Mouse (Mus musculus) layer of hippocampus, adult 8-10 months (tissue): ENCODE results near the gene Tle4. TPM values are rescaled to one million over a fixed set of nuclear protein-coding genes. Genes with fewer than 3 reads are reported as not detected.
"Not testable (repeated sequence)": the region's sequence is repeated elsewhere in the genome, so short reads cannot be mapped to it uniquely, and the experiment has no call there.

ENCODE experiments used
- DNase-seq, 2 experiments: peaks; one replicate each; pipeline ENCODE4 v3.0.0; 2022; ENCODE audit warnings: low spot score in 2 of 2
- total RNA-seq, 4 experiments: library from RNA; stranded (reverse); gene quantifications; 2 replicates each; pipeline ENCODE4 v1.2.4; 2022

Tle4 gene
- 10 to 100 TPM; 42.1 to 45.0 (median 43.4) TPM for total RNA-seq

- peak; percentile 100 for DNase-seq
These were observed at the start of gene Tle4 for GRCm38 (mm10) chr19:14597917-14598689. Tle4 (minus strand) TSS chr19:14598051.

GRCm38 (mm10) chr19:14645666-14646065 is 47.8 kb upstream of the Tle4 start:
- DNase-seq: no peak

GRCm38 (mm10) chr19:14644756-14645155 is 46.9 kb upstream of the Tle4 start:
- DNase-seq: no peak

- not testable (repeated sequence) for DNase-seq
These were observed 45.2 kb upstream of the Tle4 start for GRCm38 (mm10) chr19:14643091-14643490.

- no peak for DNase-seq
These were observed 44.8 kb upstream of the Tle4 start for GRCm38 (mm10) chr19:14642663-14643062.

GRCm38 (mm10) chr19:14635213-14635928 is 37.5 kb upstream of the Tle4 start:
- no peak for DNase-seq

- no peak for DNase-seq
These were observed 25.5 kb upstream of the Tle4 start for GRCm38 (mm10) chr19:14623355-14623754.

- peak; percentile 55 to 72 for DNase-seq
These were observed 22.7 kb upstream of the Tle4 start for GRCm38 (mm10) chr19:14620534-14620933.

- DNase-seq: peak; percentile 18 to 42
These were observed 22.0 kb upstream of the Tle4 start for GRCm38 (mm10) chr19:14619814-14620213.

GRCm38 (mm10) chr19:14614816-14615215 is 17.0 kb upstream of the Tle4 start:
- no peak for DNase-seq

- DNase-seq: no peak
These were observed 12.9 kb upstream of the Tle4 start for GRCm38 (mm10) chr19:14610542-14611317.

GRCm38 (mm10) chr19:14600841-14601240 is 3.0 kb upstream of the Tle4 start:
- DNase-seq: no peak

- no peak for DNase-seq
These were observed 2.5 kb upstream of the Tle4 start for GRCm38 (mm10) chr19:14600354-14600753.

GRCm38 (mm10) chr19:14599851-14600251 is 2.0 kb upstream of the Tle4 start:
- no peak for DNase-seq

- DNase-seq: no peak
These were observed 938 bp upstream of the Tle4 start for GRCm38 (mm10) chr19:14598690-14599288.

- peak in 1 of 2 experiments; percentile 32 for DNase-seq
These were observed 622 bp downstream of the Tle4 start for GRCm38 (mm10) chr19:14596941-14597916.

GRCm38 (mm10) chr19:14596358-14596940 is 1.4 kb downstream of the Tle4 start:
- DNase-seq: no peak

- peak in 1 of 2 experiments; percentile 27 for DNase-seq
These were observed 2.4 kb downstream of the Tle4 start for GRCm38 (mm10) chr19:14595390-14595997.

- DNase-seq: no peak
These were observed 3.3 kb downstream of the Tle4 start for GRCm38 (mm10) chr19:14594537-14594936.
